Mouse (Mus musculus) lung, embryonic 14.5 days (tissue): ENCODE measurements around the gene Qtrt2. TPM values are rescaled to one million over a fixed set of nuclear protein-coding genes. Genes with fewer than 3 reads are reported as not detected.

Experiments
- ATAC-seq: fragments of 200-750 bp; cut with Nextera tagmentation; 2 replicates; pipeline ENCODE4 v1.8.0; 2017; ENCODE audit warnings: mild to moderate bottlenecking, moderate TSS enrichment, moderate library complexity; ENCODE audit not compliant: insufficient read depth
- DNase-seq: peaks from one replicate; pipeline ENCODE4 v3.0.0-alpha.2; 2015
- H3K27ac ChIP-seq: fragments of 300-500 bp; sonication (generic); 2 replicates; pipeline ENCODE4 v1.5.1; 2014; ENCODE audit warnings: low read depth, mild to moderate bottlenecking, moderate library complexity
- H3K27me3 ChIP-seq: fragments of 300-500 bp; sonication (generic); 2 replicates; pipeline ENCODE4 v1.6.1; 2014; ENCODE audit warnings: low read length, control low read depth; ENCODE audit not compliant: insufficient read depth
- H3K36me3 ChIP-seq: fragments of 300-500 bp; sonication (generic); 2 replicates; pipeline ENCODE4 v1.6.1; 2014; ENCODE audit warnings: control low read depth; ENCODE audit not compliant: insufficient read depth
- H3K4me1 ChIP-seq: fragments of 300-500 bp; sonication (generic); 2 replicates; pipeline ENCODE4 v1.6.1; 2014; ENCODE audit warnings: antibody characterized with exemption, control low read depth; ENCODE audit not compliant: insufficient read depth
- H3K4me2 ChIP-seq: fragments of 300-500 bp; sonication (generic); 2 replicates; pipeline ENCODE4 v1.6.1; 2014; ENCODE audit warnings: mild to moderate bottlenecking
- H3K4me3 ChIP-seq: fragments of 300-500 bp; sonication (generic); 2 replicates; pipeline ENCODE4 v1.5.1; 2014; ENCODE audit warnings: low read depth, low read length
- H3K9ac ChIP-seq: fragments of 300-500 bp; sonication (generic); 2 replicates; pipeline ENCODE4 v1.6.1; 2014
- H3K9me3 ChIP-seq: fragments of 300-500 bp; sonication (generic); 2 replicates; pipeline ENCODE4 v1.6.1; 2016; ENCODE audit warnings: low read depth, low read length, control low read depth
- CTCF ChIP-seq: IDR thresholded peaks from 2 replicates; pipeline ENCODE4 v1.5.1; 2016; ENCODE audit warnings: antibody characterized with exemption, low read depth
- WGBS: fragments of 180-500 bp; shearing (Covaris S2); extraction: QIAGEN DNeasy Blood & Tissue Kit; methylation state at CpG from one replicate; pipeline ENCODE4 v1.1.7; 2014; 5-methylcytosine and 5-hydroxymethylcytosine counted together
- polyA plus RNA-seq: library from polyadenylated mRNA; unstranded; fragments of >200 nt; fragmentation: Nextera tagmentation; extraction: Ambion mirVana; gene quantifications from 2 replicates; pipeline ENCODE4 v1.2.1, GENCODE M21; 2014

The Qtrt2 gene
- polyA plus RNA-seq, 1 experiment from 2014 or later: 43.0 TPM

DNA sequence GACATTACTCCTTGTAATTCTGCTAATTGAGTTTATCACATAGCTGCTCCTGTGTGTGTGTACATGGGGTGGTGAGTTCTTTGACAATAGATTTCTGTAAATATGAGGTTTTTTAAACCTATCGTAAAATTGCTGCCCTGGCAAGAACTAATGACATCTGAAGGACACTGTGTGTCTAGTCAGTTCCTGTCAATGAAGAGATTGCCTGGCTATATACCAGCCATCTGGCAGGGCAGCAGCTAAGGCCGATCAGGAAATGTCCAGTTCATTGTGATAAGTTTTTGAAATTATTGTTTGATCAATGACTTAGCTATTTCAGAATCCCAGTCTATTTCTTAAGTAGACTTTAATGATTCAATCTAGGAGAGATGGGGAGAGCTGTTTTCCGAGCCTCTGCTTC, 18.7 kb upstream of the Qtrt2 start:
- H3K4me1 ChIP-seq: no peaks in the 10 kb centered on the region
- no peak overlapping the region for H3K9ac ChIP-seq
- H3K27me3 ChIP-seq: no peaks in the 10 kb centered on the region
- no peaks in the 10 kb centered on the region for H3K36me3 ChIP-seq
- H3K4me2 ChIP-seq: no peak overlapping the region
- no peak overlapping the region for H3K27ac ChIP-seq
- DNase-seq: no peak
- WGBS: 60% methylated on average over 3 of the region's 3 CpGs
- TF ChIP-seq CTCF: no peak
- no peak overlapping the region for H3K4me3 ChIP-seq
- peak; percentile 41; the same call in 1 of the 2 replicates for ATAC-seq
- H3K9me3 ChIP-seq: no peaks in the 10 kb centered on the region

DNA sequence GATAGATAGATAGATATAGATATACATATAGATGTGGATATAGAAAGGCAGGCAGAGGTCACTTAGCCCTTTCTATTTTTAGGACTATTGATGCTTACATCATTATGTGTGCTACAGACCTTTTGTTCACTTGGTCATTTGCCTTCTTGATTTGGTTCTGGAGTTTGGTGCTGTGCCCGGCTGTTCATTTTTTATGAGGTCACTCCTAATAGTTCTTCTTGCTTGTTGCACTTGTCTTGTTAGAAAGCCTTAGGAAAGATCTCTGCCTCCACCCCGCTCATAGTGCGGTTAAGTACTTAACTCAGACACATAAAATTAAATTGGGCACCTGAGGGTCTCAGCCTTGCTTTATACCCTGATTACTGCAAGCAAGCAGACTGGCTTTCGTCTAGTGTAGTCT, 14.2 kb upstream of the Qtrt2 start:
- Histone ChIP-seq H3K4me3 (no peak overlapping the region), H3K9me3 (no peaks in the 10 kb centered on the region), H3K27ac (no peak overlapping the region), H3K4me2 (no peak overlapping the region), H3K9ac (no peak overlapping the region), H3K4me1 (no peaks in the 10 kb centered on the region), H3K27me3 (no peaks in the 10 kb centered on the region), H3K36me3 (no peaks in the 10 kb centered on the region)
- ATAC-seq: no peak
- no peak for DNase-seq
- WGBS: 84% methylated on average over 4 of the region's 4 CpGs
- no peak for TF ChIP-seq CTCF

DNA sequence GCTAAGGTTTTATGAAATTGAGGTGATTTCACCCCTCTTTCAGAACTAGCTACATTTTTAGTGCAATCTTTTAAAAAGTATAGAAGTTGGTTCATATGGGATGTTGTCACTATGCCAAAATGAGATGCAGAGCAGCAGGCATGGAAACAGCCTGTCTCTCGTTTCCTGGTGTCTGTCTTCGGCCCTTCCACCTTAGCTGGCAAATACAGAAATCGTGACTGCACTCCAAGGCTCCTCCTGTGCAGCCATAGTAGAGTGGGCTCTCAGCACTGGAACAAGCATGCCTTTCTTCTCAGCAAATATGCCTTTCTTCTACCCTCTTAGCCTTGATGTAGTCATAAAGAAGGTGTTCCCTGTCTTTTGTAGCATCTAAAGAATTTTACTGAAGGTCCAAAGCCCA, 9.3 kb upstream of the Qtrt2 start:
- 55% methylated on average over 3 of the region's 3 CpGs for WGBS
- DNase-seq (peak; percentile 13), ATAC-seq (0 out of 2 replicates have a peak, but pooled peaks have one; percentile 54)
- Histone ChIP-seq H3K4me2 (no peak overlapping the region), H3K27ac (no peak overlapping the region), H3K9ac (no peak overlapping the region), H3K27me3 (no peaks in the 10 kb centered on the region), H3K4me1 (peaks cover 10% of the 10 kb centered on the region), H3K4me3 (no peak overlapping the region), H3K9me3 (no peaks in the 10 kb centered on the region), H3K36me3 (no peaks in the 10 kb centered on the region)
- TF ChIP-seq CTCF: no peak

DNA sequence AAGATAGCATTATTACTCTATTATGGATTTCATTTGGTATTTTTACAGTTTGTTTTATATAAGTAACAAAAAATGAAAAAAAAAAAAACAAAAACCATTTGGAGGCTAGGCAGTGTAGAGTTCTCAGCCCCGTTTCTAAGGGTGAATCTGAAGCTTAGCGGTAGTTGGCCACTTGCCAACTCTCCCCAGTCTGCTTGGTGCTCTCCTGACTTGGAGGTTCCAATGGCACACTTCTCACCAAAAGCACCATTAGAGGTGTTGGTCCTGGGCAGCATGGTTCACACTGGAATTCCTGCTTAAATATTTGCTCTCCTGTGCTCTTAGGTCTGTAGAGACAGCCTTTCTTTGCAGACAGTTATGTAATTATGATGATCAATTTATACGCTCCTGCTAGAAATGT, 8.8 kb upstream of the Qtrt2 start:
- Histone ChIP-seq H3K36me3 (no peaks in the 10 kb centered on the region), H3K9ac (no peak overlapping the region), H3K4me3 (no peak overlapping the region), H3K4me1 (peaks cover 10% of the 10 kb centered on the region), H3K9me3 (no peaks in the 10 kb centered on the region), H3K27ac (no peak overlapping the region), H3K4me2 (no peak overlapping the region), H3K27me3 (no peaks in the 10 kb centered on the region)
- DNase-seq (peak; percentile 72), ATAC-seq (peak; percentile 80; the same call in 1 of the 2 replicates)
- WGBS: 33% methylated on average over 3 of the region's 3 CpGs
- no peak for TF ChIP-seq CTCF

DNA sequence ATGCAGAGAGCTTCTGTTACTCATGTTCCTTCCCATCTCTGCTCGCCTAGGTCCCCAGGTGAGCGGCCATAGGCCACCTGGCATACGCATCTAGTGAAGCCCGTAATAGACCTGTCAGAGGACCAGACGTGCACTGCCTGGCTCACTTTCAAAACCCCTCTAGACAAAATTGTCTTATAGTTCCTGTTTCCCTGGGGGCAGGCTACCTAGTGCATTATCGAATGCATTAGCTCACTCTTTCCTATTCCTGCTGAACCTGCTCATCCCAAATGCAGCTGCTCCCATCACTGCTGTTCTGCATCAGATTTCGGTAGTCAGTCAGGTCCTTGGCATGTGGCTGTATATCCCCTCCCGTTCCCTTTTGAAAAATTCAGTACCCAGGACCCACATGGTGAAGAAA, 8.2 kb upstream of the Qtrt2 start:
- WGBS: 83% methylated on average over 8 of the region's 8 CpGs
- Histone ChIP-seq H3K9me3 (no peaks in the 10 kb centered on the region), H3K27ac (no peak overlapping the region; the same call in 1 of the 2 replicates), H3K36me3 (no peaks in the 10 kb centered on the region), H3K4me3 (no peak overlapping the region), H3K27me3 (no peaks in the 10 kb centered on the region), H3K4me2 (no peak overlapping the region), H3K9ac (no peak overlapping the region), H3K4me1 (peaks cover 10% of the 10 kb centered on the region)
- TF ChIP-seq CTCF: no peak
- no peak for DNase-seq
- ATAC-seq: no peak

DNA sequence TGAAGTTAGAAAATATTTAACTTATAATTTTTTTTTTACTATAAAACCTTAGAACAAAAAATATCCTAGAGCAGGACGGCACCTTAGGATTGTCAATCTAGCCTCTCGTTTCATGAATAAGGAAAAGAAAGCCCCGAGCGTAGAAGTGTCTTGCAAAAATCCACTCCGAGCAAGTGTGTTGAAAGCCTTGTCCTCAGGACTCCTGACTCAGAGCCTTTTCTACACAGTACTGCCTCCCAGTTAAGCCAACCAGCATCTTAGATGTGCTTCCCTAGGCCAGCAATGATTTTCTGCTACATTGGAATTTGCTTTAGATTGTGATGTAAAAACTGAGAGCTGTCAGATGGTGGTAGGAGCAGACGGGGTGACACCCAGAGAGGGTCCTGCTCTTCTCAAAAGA, 6.4 kb upstream of the Qtrt2 start:
- Histone ChIP-seq H3K27ac (no peak overlapping the region), H3K4me3 (no peak overlapping the region), H3K4me2 (no peak overlapping the region), H3K4me1 (peaks cover 10% of the 10 kb centered on the region), H3K27me3 (no peaks in the 10 kb centered on the region), H3K9ac (no peak overlapping the region), H3K9me3 (no peaks in the 10 kb centered on the region), H3K36me3 (no peaks in the 10 kb centered on the region)
- TF ChIP-seq CTCF: no peak
- no peak for DNase-seq
- no peak for ATAC-seq
- 77% methylated on average over 6 of the region's 6 CpGs for WGBS

DNA sequence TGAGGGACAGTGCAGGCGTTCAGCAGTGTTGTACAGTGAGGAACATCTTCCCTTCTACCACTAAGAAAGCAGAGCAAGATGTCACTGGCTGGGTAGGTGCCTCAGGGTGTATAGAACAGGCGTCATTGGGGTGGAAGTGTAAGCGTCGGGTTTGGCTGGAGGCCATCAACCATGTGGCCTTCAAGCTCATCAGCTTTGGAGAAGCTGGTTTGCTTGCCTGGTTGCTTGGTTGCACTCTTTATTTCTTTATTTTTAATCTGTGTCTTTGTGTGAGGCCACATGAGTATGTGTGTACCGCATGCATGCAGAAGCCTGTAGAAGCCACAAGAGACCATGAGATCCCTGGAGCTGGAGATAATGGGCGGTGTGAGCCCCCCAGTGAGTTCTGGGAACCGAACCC, 5.7 kb upstream of the Qtrt2 start:
- Histone ChIP-seq H3K36me3 (no peaks in the 10 kb centered on the region), H3K27ac (no peak overlapping the region), H3K4me1 (peaks cover 10% of the 10 kb centered on the region), H3K4me2 (no peak overlapping the region), H3K4me3 (no peak overlapping the region), H3K9ac (no peak overlapping the region), H3K27me3 (no peaks in the 10 kb centered on the region), H3K9me3 (no peaks in the 10 kb centered on the region)
- no peak for TF ChIP-seq CTCF
- no peak for ATAC-seq
- no peak for DNase-seq
- WGBS: 76% methylated on average over 7 of the region's 7 CpGs

DNA sequence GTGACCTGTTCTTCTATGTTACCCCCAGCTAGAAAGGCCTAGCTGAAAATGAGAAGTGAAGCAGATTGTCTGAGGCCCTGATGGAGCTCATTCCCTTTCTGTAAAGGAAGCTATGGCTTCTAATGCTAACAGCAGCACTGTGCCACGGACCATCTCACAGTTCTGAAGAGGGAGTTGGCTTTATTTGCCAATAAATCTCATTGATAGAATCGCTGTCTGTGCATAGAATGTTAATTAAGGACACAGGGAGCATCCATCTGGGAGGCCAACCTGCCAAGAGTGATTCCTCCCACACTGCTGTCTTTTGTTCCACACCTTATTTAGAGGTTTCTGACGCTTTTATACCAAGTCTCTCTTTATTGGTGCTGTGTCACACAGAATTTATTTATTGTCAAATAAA, 4.9 kb upstream of the Qtrt2 start:
- no peak overlapping the region for H3K27ac ChIP-seq
- TF ChIP-seq CTCF: no peak
- no peaks in the 10 kb centered on the region for H3K9me3 ChIP-seq
- H3K4me1 ChIP-seq: peaks cover 10% of the 10 kb centered on the region
- no peak overlapping the region for H3K4me3 ChIP-seq
- H3K4me2 ChIP-seq: no peak overlapping the region
- no peaks in the 10 kb centered on the region for H3K27me3 ChIP-seq
- no peak overlapping the region for H3K9ac ChIP-seq
- ATAC-seq: no peak
- no peak for DNase-seq
- WGBS: 67% methylated on average over 3 of the region's 3 CpGs
- no peaks in the 10 kb centered on the region for H3K36me3 ChIP-seq
